Mouse (Mus musculus) layer of hippocampus, adult 9-11 months (tissue): ENCODE results near the gene Lrp6.

ENCODE experiments used
- DNase-seq: peaks from one replicate; pipeline ENCODE4 v3.0.0; 2022

The Lrp6 gene

GRCm38 (mm10) chr6:134566818-134567485 is at the start of gene Lrp6:
Gene Lrp6 (minus strand): TSS chr6:134566965.
- DNase-seq: peak; percentile 73

GRCm38 (mm10) chr6:134614723-134615648 is 48.2 kb upstream of the Lrp6 start:
- peak; percentile 79 for DNase-seq

- no peak for DNase-seq
Observed at GRCm38 (mm10) chr6:134614322-134614721, 47.6 kb upstream of the Lrp6 start.

GRCm38 (mm10) chr6:134611896-134612295 is 45.1 kb upstream of the Lrp6 start:
- no peak for DNase-seq

GRCm38 (mm10) chr6:134610380-134610779 is 43.6 kb upstream of the Lrp6 start:
- DNase-seq: no peak

GRCm38 (mm10) chr6:134606949-134607746 is 40.4 kb upstream of the Lrp6 start:
- DNase-seq: no peak

GRCm38 (mm10) chr6:134606540-134606939 is 39.8 kb upstream of the Lrp6 start:
- DNase-seq: no peak

- no peak for DNase-seq
Observed at GRCm38 (mm10) chr6:134605196-134605595, 38.4 kb upstream of the Lrp6 start.

GRCm38 (mm10) chr6:134602371-134603003 is 35.7 kb upstream of the Lrp6 start:
- DNase-seq: no peak

GRCm38 (mm10) chr6:134601766-134602165 is 35.0 kb upstream of the Lrp6 start:
- no peak for DNase-seq

GRCm38 (mm10) chr6:134601130-134601529 is 34.4 kb upstream of the Lrp6 start:
- DNase-seq: no peak

GRCm38 (mm10) chr6:134599239-134599638 is 32.5 kb upstream of the Lrp6 start:
- no peak for DNase-seq

- no peak for DNase-seq
Observed at GRCm38 (mm10) chr6:134597651-134598229, 31.0 kb upstream of the Lrp6 start.

- no peak for DNase-seq
Observed at GRCm38 (mm10) chr6:134594569-134595442, 28.0 kb upstream of the Lrp6 start.

- DNase-seq: no peak
Observed at GRCm38 (mm10) chr6:134591614-134592013, 24.8 kb upstream of the Lrp6 start.

- DNase-seq: no peak
Observed at GRCm38 (mm10) chr6:134586241-134586640, 19.5 kb upstream of the Lrp6 start.

- no peak for DNase-seq
Observed at GRCm38 (mm10) chr6:134584616-134585015, 17.9 kb upstream of the Lrp6 start.

GRCm38 (mm10) chr6:134582110-134582509 is 15.3 kb upstream of the Lrp6 start:
- no peak for DNase-seq

GRCm38 (mm10) chr6:134579506-134579905 is 12.7 kb upstream of the Lrp6 start:
- DNase-seq: no peak

- no peak for DNase-seq
Observed at GRCm38 (mm10) chr6:134578039-134578438, 11.3 kb upstream of the Lrp6 start.

GRCm38 (mm10) chr6:134575288-134575741 is 8.6 kb upstream of the Lrp6 start:
- no peak for DNase-seq
